Mouse (Mus musculus) stomach, embryonic 16.5 days (tissue): ENCODE measurements around the gene Tmem161a. TPM values are rescaled to one million over a fixed set of nuclear protein-coding genes. Genes with fewer than 3 reads are reported as not detected.
"Not testable (repeated sequence)": the region's sequence is repeated elsewhere in the genome, so short reads cannot be mapped to it uniquely, and the experiment has no call there.

Experiments used
- ATAC-seq: fragments of 200-750 bp; cut with Nextera tagmentation; 2 replicates; pipeline ENCODE4 v1.8.0; 2017; ENCODE audit warnings: moderate number of reproducible peaks, moderate TSS enrichment; ENCODE audit not compliant: insufficient read depth, low FRiP score
- H3K27ac ChIP-seq: fragments of 300-500 bp; sonication (generic); 2 replicates; pipeline ENCODE4 v1.5.1; 2014; ENCODE audit warnings: low read length
- H3K27me3 ChIP-seq: fragments of 300-500 bp; sonication (generic); 2 replicates; pipeline ENCODE4 v1.6.1; 2014; ENCODE audit warnings: low read length, control low read depth, mixed read lengths; ENCODE audit not compliant: control insufficient read depth, insufficient read depth
- H3K36me3 ChIP-seq: fragments of 300-500 bp; sonication (generic); 2 replicates; pipeline ENCODE4 v1.6.1; 2014; ENCODE audit warnings: low read length; ENCODE audit not compliant: control insufficient read depth, insufficient read depth
- H3K4me1 ChIP-seq: fragments of 300-500 bp; sonication (generic); 2 replicates; pipeline ENCODE4 v1.6.1; 2014; ENCODE audit warnings: low read length, control low read depth, mixed read lengths; ENCODE audit not compliant: control insufficient read depth, insufficient read depth
- H3K4me2 ChIP-seq: fragments of 300-500 bp; sonication (generic); 2 replicates; pipeline ENCODE4 v1.6.1; 2014; ENCODE audit warnings: low read depth, low read length, mixed read lengths
- H3K4me3 ChIP-seq: fragments of 300-500 bp; sonication (generic); replicated peaks from 2 replicates; pipeline ENCODE4 v1.5.1; 2014; ENCODE audit warnings: mild to moderate bottlenecking, low read length
- H3K9ac ChIP-seq: fragments of 300-500 bp; sonication (generic); 2 replicates; pipeline ENCODE4 v1.6.1; 2014; ENCODE audit warnings: low read length
- H3K9me3 ChIP-seq: fragments of 300-500 bp; sonication (generic); replicated peaks from 2 replicates; pipeline ENCODE4 v1.6.1; 2016; ENCODE audit warnings: low read length, control low read depth; ENCODE audit not compliant: control insufficient read depth
- WGBS: fragments of 180-500 bp; shearing (Covaris S2); extraction: QIAGEN DNeasy Blood & Tissue Kit; methylation state at CpG from one replicate; pipeline ENCODE4 v1.1.7; 2014; 5-methylcytosine and 5-hydroxymethylcytosine counted together
- polyA plus RNA-seq: library from polyadenylated mRNA; unstranded; fragments of >200 nt; fragmentation: Nextera tagmentation; extraction: Ambion mirVana; gene quantifications from 2 replicates; pipeline ENCODE4 v1.2.1, GENCODE M21; 2015

Gene Tmem161a
- polyA plus RNA-seq, 1 experiment from 2014 or later, result 64.2 TPM

DNA sequence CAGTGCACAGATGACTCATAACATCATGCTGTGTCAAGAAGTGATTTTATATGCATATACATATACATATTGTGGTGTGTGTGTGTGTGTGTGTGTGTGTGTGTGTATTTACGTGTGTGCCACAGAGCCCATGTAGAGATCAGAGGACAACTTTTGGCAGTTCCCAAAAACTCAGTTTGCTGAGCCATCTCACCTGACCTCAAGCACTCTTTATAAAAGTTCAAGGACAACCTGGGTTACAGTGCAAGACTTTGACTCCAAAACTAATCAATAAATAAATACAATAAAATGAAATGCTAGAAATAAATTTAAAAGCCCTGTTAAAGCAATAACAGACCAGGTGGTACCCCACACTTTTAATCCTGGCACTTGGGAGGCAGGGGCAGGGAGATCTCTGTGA, 39.1 kb downstream of the Tmem161a start:
- no peak for ATAC-seq
- 76% methylated on average over 1 of the region's 1 CpGs for WGBS
- H3K4me3 ChIP-seq, result peak overlapping the region; percentile 72

DNA sequence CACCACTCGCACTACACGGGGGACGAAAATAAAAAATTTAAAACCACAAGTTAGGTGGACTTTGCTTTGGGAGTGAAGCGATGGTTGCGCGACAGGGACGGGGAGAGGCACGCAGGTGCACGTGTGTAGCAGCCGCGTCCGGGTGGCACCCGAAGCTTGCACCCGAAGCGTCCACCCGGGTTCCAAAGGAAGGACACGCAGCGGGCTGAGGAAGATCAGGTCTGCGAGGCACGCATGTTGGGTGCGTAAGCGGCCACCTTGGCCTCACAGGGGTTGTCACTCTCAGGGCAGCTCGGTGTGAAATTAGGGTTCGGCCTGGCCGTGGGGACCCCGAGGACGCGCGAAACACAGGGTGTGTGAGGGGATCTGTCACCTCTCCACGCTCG, 39.6 kb downstream of the Tmem161a start:
- no peak for ATAC-seq
- H3K36me3 ChIP-seq, result no peaks in the 10 kb centered on the region
- H3K4me2 ChIP-seq, result peak overlapping the region; percentile 99
- no peaks in the 10 kb centered on the region for H3K27me3 ChIP-seq
- no peaks in the 10 kb centered on the region for H3K9me3 ChIP-seq
- WGBS, result 2% methylated on average over 31 of the region's 31 CpGs
- H3K4me3 ChIP-seq, result peak overlapping the region; percentile 72
- H3K27ac ChIP-seq, result peak overlapping the region; percentile 55
- H3K4me1 ChIP-seq, result peaks cover 17% of the 10 kb centered on the region
- H3K9ac ChIP-seq, result peak overlapping the region; percentile 80

More for the DNA sequence above, 39.1 kb downstream of the Tmem161a start:
- H3K27ac ChIP-seq, result no peak overlapping the region
- no peaks in the 10 kb centered on the region for H3K36me3 ChIP-seq
- peak overlapping the region; percentile 80 for H3K9ac ChIP-seq
- H3K9me3 ChIP-seq, result no peaks in the 10 kb centered on the region
- H3K27me3 ChIP-seq, result no peaks in the 10 kb centered on the region
- peak overlapping the region; percentile 99 for H3K4me2 ChIP-seq
- peaks cover 17% of the 10 kb centered on the region for H3K4me1 ChIP-seq

DNA sequence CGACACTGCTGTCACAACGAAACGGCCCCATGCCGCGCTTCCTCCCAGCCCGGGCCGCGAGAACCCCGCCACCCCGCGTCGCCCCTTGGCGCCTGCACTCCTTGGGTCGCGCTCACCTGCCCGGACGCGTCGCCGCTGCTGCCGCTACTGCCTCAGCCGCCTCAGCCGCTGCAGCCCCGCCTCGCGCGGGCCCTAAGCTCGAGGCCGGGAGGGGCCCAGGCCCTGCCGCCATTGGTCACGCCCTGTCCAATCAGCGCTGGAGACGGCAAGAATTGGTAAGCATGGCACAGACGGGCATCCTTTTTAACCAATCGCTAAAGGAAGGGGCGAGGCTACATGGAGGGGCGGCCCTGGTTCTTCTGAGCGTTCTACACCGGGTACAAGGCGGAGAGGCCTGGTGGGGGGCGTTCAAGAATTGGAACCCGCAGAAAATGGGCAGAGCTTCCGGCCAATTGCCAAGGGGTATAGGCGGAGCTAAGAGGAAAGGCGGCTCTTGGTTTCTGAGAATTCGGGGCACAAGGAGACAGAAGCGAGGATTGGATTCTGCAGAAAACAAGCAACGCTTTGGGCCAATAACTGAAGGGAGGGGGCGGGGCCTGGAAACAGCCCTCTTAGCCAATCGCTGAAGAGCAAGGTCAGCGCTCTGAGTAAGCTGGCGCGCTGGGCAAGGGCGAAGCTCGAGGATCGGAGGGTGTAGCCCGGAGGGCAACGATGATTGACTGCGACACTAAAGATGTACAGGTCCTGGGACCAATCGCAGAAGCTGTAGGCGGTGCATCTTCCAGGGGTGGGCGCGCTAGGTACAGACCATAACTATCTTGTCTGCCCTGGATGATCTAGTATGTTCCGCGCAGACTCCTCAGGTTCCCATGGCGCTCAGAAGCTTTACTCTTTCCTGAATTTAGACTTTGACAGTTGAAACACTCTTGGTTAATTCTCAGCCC, 40.2 kb downstream of the Tmem161a start, which contains the start of gene Slc25a42:
Gene Slc25a42, minus strand, starts transcription at position 194 of the 944 bp plus-strand sequence.
- H3K27ac ChIP-seq, result peak within 1 kb of the TSS; percentile 55
- H3K27me3 ChIP-seq, result no peaks in the 10 kb centered on the region
- under 1% methylated on average over 64 of the region's 66 CpGs for WGBS
- peak within 1 kb of the TSS; percentile 80 for H3K9ac ChIP-seq
- H3K4me2 ChIP-seq, result peak within 1 kb of the TSS; percentile 99
- H3K4me3 ChIP-seq, result peak within 1 kb of the TSS; percentile 72
- peak; percentile 98 for ATAC-seq
- no peaks in the 10 kb centered on the region for H3K9me3 ChIP-seq
- peaks cover 17% of the 10 kb centered on the region for H3K4me1 ChIP-seq
- no peaks in the 10 kb centered on the region for H3K36me3 ChIP-seq

DNA sequence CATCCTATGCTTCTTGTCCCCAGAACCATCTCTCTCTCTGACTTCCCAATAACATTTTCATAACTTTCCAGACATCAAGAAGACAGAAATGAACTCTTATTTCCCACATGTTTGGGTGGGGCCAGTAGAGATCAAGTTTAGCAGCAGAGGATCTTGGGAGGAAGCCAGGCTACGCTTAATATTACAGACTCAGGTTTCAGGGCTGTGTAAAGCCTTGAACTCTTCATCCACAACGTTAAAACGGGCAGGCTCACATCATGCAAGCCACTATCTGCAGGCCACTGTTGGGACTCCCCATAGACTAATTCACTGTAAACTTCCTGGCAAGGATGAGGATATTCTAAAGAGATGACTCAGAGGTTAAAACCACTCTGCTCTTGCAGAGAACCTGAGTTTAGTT, 42.3 kb downstream of the Tmem161a start:
- H3K4me2 ChIP-seq, result no peak overlapping the region
- no peaks in the 10 kb centered on the region for H3K9me3 ChIP-seq
- no peak overlapping the region for H3K27ac ChIP-seq
- WGBS, result 69% methylated on average over 3 of the region's 3 CpGs
- peaks cover 17% of the 10 kb centered on the region for H3K4me1 ChIP-seq
- H3K9ac ChIP-seq, result no peak overlapping the region
- ATAC-seq, result no peak
- H3K4me3 ChIP-seq, result no peak overlapping the region
- no peaks in the 10 kb centered on the region for H3K36me3 ChIP-seq
- no peaks in the 10 kb centered on the region for H3K27me3 ChIP-seq

DNA sequence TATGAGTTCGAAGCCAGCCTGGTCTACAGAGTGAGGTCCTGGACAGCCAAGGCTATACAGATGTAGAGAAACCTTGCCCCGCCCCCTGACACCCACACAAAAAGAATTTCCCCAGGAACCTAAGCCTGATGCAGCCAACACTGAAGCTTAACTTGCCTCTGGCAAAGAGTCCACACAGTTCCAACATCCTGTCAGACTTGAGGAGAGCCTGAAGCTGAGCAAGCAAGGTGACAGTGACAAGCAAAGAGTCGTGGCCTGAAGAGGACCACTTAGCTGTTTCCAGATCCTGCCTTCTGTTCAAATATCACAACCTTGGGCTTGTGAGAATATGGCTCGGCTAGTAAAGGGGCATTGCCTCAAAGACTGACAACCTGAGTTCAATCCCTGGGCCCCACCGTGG, 42.9 kb downstream of the Tmem161a start:
- H3K4me3 ChIP-seq, result no peak overlapping the region
- no peaks in the 10 kb centered on the region for H3K27me3 ChIP-seq
- WGBS, result 63% methylated on average over 5 of the region's 5 CpGs
- H3K27ac ChIP-seq, result no peak overlapping the region
- no peak overlapping the region for H3K4me2 ChIP-seq
- no peaks in the 10 kb centered on the region for H3K36me3 ChIP-seq
- peaks cover 16% of the 10 kb centered on the region for H3K4me1 ChIP-seq
- ATAC-seq, result no peak
- no peak overlapping the region for H3K9ac ChIP-seq
- no peaks in the 10 kb centered on the region for H3K9me3 ChIP-seq

DNA sequence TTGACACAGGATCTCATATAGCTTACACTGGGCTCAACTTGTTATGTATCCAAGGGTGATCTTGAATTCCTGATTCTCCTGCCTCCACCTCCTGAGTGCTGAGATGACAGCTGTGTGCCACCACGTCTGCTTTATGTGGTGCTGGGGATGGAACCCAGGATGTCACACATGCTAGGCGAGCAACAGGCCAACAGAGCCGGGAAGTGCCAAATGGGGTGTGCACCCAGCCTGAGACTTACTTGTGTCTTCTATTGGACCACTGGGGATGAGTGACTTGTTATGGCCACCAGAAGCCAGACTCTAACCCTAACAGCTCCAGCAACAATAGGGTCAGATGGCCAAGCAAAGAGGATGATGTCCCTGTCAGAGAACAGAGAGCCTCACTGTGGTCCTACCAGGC, 44.0 kb downstream of the Tmem161a start:
- not testable (repeated sequence) for H3K9me3 ChIP-seq, H3K4me2 ChIP-seq, H3K27me3 ChIP-seq, H3K9ac ChIP-seq, H3K4me3 ChIP-seq, H3K27ac ChIP-seq, ATAC-seq, H3K4me1 ChIP-seq, H3K36me3 ChIP-seq
- 60% methylated on average over 3 of the region's 3 CpGs for WGBS

DNA sequence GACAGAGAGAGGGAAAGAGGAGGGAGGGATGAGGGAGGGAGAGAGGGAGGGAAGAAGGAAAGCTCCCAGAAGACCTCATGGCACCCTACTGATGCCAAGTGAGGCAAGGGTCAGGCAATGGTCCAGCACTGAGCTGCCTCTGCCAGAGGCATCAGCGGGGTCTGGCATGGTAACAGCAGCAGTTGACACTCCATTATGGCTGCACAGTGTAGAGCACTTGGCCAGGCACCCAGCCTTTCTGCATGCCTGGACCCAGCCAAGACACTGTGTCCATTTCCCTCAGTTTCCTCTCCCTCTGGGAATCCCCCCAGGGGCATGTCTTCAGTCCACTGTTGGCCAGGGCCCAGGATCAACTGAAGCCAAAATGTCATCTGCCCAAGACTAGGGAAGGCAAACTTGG, 44.4 kb downstream of the Tmem161a start:
- no peak overlapping the region for H3K4me2 ChIP-seq
- H3K9ac ChIP-seq, result no peak overlapping the region
- H3K27me3 ChIP-seq, result no peaks in the 10 kb centered on the region
- no peak overlapping the region for H3K4me3 ChIP-seq
- peaks cover 2% of the 10 kb centered on the region for H3K4me1 ChIP-seq
- H3K36me3 ChIP-seq, result no peaks in the 10 kb centered on the region
- H3K9me3 ChIP-seq, result no peaks in the 10 kb centered on the region
- WGBS, result 85% methylated on average over 1 of the region's 1 CpGs
- ATAC-seq, result no peak
- H3K27ac ChIP-seq, result no peak overlapping the region

DNA sequence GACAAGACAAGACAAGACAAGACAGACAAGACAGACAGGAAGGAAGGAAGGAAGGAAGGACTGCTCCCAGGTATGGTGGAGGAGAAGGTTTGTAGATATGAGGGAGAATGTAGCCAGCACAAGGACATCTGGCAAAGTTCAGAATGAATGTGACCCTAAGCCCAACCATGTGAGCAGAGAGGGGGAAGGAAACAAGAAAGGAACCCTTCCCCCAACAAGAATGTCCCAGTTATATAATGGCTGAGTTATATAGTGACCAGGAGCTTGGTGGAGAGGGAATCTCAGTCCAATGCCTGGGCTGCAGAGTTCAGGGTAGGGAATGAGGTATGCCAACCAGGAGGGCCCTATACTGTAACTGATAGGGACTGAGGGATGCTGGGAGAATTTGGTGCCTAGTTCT, 45.3 kb downstream of the Tmem161a start:
- H3K27ac ChIP-seq, result no peak overlapping the region
- H3K4me3 ChIP-seq, result no peak overlapping the region
- no peak overlapping the region for H3K4me2 ChIP-seq
- no peaks in the 10 kb centered on the region for H3K27me3 ChIP-seq
- no peak overlapping the region for H3K9ac ChIP-seq
- H3K9me3 ChIP-seq, result no peaks in the 10 kb centered on the region
- no peaks in the 10 kb centered on the region for H3K4me1 ChIP-seq
- no peak for ATAC-seq
- H3K36me3 ChIP-seq, result 0 out of 2 replicates have a peak, but pooled peaks cover 3% of the 10 kb centered on the region

DNA sequence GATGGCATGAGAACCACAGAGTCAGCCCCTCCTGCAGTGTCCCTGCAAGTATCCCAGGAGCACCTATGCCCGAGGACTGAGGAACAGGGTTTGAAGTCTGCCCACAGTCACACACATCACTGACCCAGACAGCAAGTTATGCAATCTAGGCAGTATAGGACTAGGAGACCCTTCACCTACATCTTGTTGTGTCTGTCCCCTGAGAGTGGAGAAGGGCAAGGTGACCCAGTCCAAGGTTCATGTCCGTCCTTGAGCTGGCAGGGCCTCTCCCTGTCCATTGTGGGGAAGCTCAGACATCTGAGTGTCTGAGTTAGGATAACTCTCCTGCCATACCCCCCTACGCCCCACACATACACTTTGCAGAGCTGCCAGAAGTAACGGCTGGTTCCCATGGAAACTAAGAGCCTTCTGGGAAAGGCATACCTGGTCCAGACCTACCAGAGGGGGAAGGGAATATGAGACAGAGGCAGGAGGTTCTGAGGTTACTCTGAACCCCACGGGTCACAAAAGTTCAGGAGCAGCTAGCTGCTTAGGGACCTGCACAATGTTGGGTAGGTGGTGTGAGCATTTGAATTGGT, 47.0 kb downstream of the Tmem161a start:
- no peaks in the 10 kb centered on the region for H3K4me1 ChIP-seq
- H3K27ac ChIP-seq, result no peak overlapping the region
- H3K9me3 ChIP-seq, result no peaks in the 10 kb centered on the region
- peaks cover 4% of the 10 kb centered on the region; the same call in 1 of the 2 replicates for H3K36me3 ChIP-seq
- H3K9ac ChIP-seq, result no peak overlapping the region
- ATAC-seq, result no peak
- 49% methylated on average over 5 of the region's 5 CpGs for WGBS
- no peak overlapping the region for H3K4me2 ChIP-seq
- H3K4me3 ChIP-seq, result no peak overlapping the region
- H3K27me3 ChIP-seq, result no peaks in the 10 kb centered on the region
